Mouse (Mus musculus) MEL (cell line): ENCODE data around the gene Dhx35. TPM values are rescaled to one million over a fixed set of nuclear protein-coding genes. Genes with fewer than 3 reads are reported as not detected.

Experiments
- DNase-seq: peaks from one replicate; pipeline ENCODE4 v3.0.0; 2011; ENCODE audit warnings: low read depth, low spot score
- H3K27ac ChIP-seq: 2 replicates; pipeline ENCODE4 v1.5.1; 2012; ENCODE audit warnings: low read depth, mild to moderate bottlenecking, control low read depth, low read length, moderate library complexity; ENCODE audit not compliant: control insufficient read depth
- H3K27me3 ChIP-seq, 2 experiments: fragments of 150-350 bp in 1 of 2; sonication (generic) in 1 of 2; 2 replicates each; pipeline ENCODE4 v1.6.1; 2012; ENCODE audit warnings: low read length in 2 of 2, mild to moderate bottlenecking in 2 of 2, improper control_type of control experiment in 1 of 2, moderate library complexity in 1 of 2; ENCODE audit not compliant: insufficient read depth in 2 of 2, control insufficient read depth in 1 of 2
- H3K36me3 ChIP-seq, 2 experiments: 2 replicates each; pipeline ENCODE4 v1.6.1; 2012 to 2014; ENCODE audit warnings: low read length in 2 of 2, improper control_type of control experiment in 1 of 2, inconsistent platforms in 1 of 2, mild to moderate bottlenecking in 1 of 2; ENCODE audit not compliant: insufficient read depth in 2 of 2, control insufficient read depth in 1 of 2
- H3K4me1 ChIP-seq, 2 experiments: fragments of 150-350 bp in 1 of 2; sonication (generic) in 1 of 2; 2 replicates each; pipeline ENCODE4 v1.6.1; 2012; ENCODE audit warnings: low read length in 2 of 2, improper control_type of control experiment in 1 of 2, mild to moderate bottlenecking in 1 of 2; ENCODE audit not compliant: insufficient read depth in 2 of 2, control insufficient read depth in 1 of 2
- H3K4me3 ChIP-seq, 2 experiments: fragments of 150-350 bp in 1 of 2; sonication (generic) in 1 of 2; 2 replicates each; pipeline ENCODE4 v1.5.1; 2012; ENCODE audit warnings: low read depth in 2 of 2, low read length in 2 of 2, mild to moderate bottlenecking in 2 of 2, moderate library complexity in 2 of 2, control low read depth in 1 of 2, improper control_type of control experiment in 1 of 2; ENCODE audit not compliant: control insufficient read depth in 1 of 2, insufficient read depth in 1 of 2
- H3K79me2 ChIP-seq: 2 replicates; pipeline ENCODE4 v1.6.1; 2012; ENCODE audit warnings: mild to moderate bottlenecking, low read length, moderate library complexity; ENCODE audit not compliant: control insufficient read depth, poor library complexity, insufficient read depth
- H3K9ac ChIP-seq: 2 replicates; pipeline ENCODE4 v1.6.1; 2012; ENCODE audit warnings: low read depth, mild to moderate bottlenecking, control low read depth, low read length, moderate library complexity; ENCODE audit not compliant: control insufficient read depth, poor library complexity, severe bottlenecking
- H3K9me3 ChIP-seq: fragments of 150-350 bp; sonication (generic); replicated peaks from 2 replicates; pipeline ENCODE4 v1.6.1; 2012; ENCODE audit warnings: mild to moderate bottlenecking, low read length, improper control_type of control experiment, moderate library complexity; ENCODE audit not compliant: insufficient read depth
- CHD2 ChIP-seq: IDR thresholded peaks from 2 replicates; pipeline ENCODE4 v1.6.1; 2011; ENCODE audit warnings: low read length, improper control_type of control experiment
- CTCF ChIP-seq, 3 experiments: IDR thresholded peaks in 2 of 3; conservative IDR thresholded peaks in 1 of 3; 2 replicates each; pipeline ENCODE4 v1.5.1; 2011 to 2012; ENCODE audit warnings: low read length in 3 of 3, low read depth in 2 of 3, mild to moderate bottlenecking in 2 of 3, improper control_type of control experiment in 1 of 3, inconsistent platforms in 1 of 3, mixed read lengths in 1 of 3, moderate library complexity in 1 of 3; ENCODE audit not compliant: control insufficient read depth in 1 of 3, insufficient read depth in 1 of 3, poor library complexity in 1 of 3, severe bottlenecking in 1 of 3
- EP300 ChIP-seq, 2 experiments: IDR thresholded peaks; 2 replicates each; pipeline ENCODE4 v1.6.1; 2011; ENCODE audit warnings: improper control_type of control experiment in 2 of 2, low read length in 2 of 2, low read depth in 1 of 2, mild to moderate bottlenecking in 1 of 2
- GABPA ChIP-seq: IDR thresholded peaks from 2 replicates; pipeline ENCODE4 v1.6.1; 2012; ENCODE audit warnings: low read depth, mild to moderate bottlenecking, inconsistent platforms, low read length, improper control_type of control experiment, moderate library complexity
- HCFC1 ChIP-seq: IDR thresholded peaks from 2 replicates; pipeline ENCODE4 v1.6.1; 2012; ENCODE audit warnings: low read depth, mild to moderate bottlenecking, inconsistent platforms, low read length, improper control_type of control experiment, moderate library complexity
- JUND ChIP-seq: IDR thresholded peaks from 2 replicates; pipeline ENCODE4 v1.6.1; 2011; ENCODE audit warnings: low read depth, mild to moderate bottlenecking, improper control_type of control experiment, low read length
- KAT2A ChIP-seq: conservative IDR thresholded peaks from 2 replicates; pipeline ENCODE4 v1.6.1; 2012; ENCODE audit warnings: low read depth, low read length, improper control_type of control experiment, inconsistent platforms
- MAX ChIP-seq: IDR thresholded peaks from 2 replicates; pipeline ENCODE4 v1.6.1; 2011; ENCODE audit warnings: low read length, improper control_type of control experiment
- MAZ ChIP-seq: IDR thresholded peaks from 2 replicates; pipeline ENCODE4 v1.6.1; 2012; ENCODE audit warnings: low read depth, mild to moderate bottlenecking, inconsistent platforms, low read length, improper control_type of control experiment
- MXI1 ChIP-seq: IDR thresholded peaks from 2 replicates; pipeline ENCODE4 v1.6.1; 2011; ENCODE audit warnings: mild to moderate bottlenecking, low read depth, low read length, improper control_type of control experiment
- MYC ChIP-seq: IDR thresholded peaks from 2 replicates; pipeline ENCODE4 v1.6.1; 2011; ENCODE audit warnings: low read depth, mild to moderate bottlenecking, low read length, improper control_type of control experiment, moderate library complexity
- POLR2AphosphoS2 ChIP-seq: IDR thresholded peaks from 2 replicates; pipeline ENCODE4 v1.6.1; 2011; ENCODE audit warnings: low read length, improper control_type of control experiment
- POLR2AphosphoS5 ChIP-seq: IDR thresholded peaks from 2 replicates; pipeline ENCODE4 v1.6.1; 2012; ENCODE audit warnings: low read depth, borderline replicate concordance, mild to moderate bottlenecking, inconsistent platforms, low read length, moderate library complexity, mixed read lengths
- RAD21 ChIP-seq: IDR thresholded peaks from 2 replicates; pipeline ENCODE4 v1.6.1; 2011; ENCODE audit warnings: mild to moderate bottlenecking, low read depth, low read length, improper control_type of control experiment
- SIN3A ChIP-seq: IDR thresholded peaks from 2 replicates; pipeline ENCODE4 v1.6.1; 2012; ENCODE audit warnings: low read length, improper control_type of control experiment, inconsistent platforms
- SMC3 ChIP-seq: IDR thresholded peaks from 2 replicates; pipeline ENCODE4 v1.6.1; 2011; ENCODE audit warnings: low read depth, low read length, improper control_type of control experiment
- USF1 ChIP-seq: IDR thresholded peaks from 2 replicates; pipeline ENCODE4 v1.6.1; 2014; ENCODE audit warnings: low read depth, mild to moderate bottlenecking, inconsistent platforms, low read length, improper control_type of control experiment, moderate library complexity
- USF2 ChIP-seq, 2 experiments: IDR thresholded peaks; 2 replicates each; pipeline ENCODE4 v1.6.1; 2011 to 2012; ENCODE audit warnings: improper control_type of control experiment in 2 of 2, low read length in 2 of 2, borderline replicate concordance in 1 of 2, inconsistent platforms in 1 of 2, low read depth in 1 of 2, mild to moderate bottlenecking in 1 of 2; ENCODE audit not compliant: insufficient read depth in 1 of 2
- ZKSCAN1 ChIP-seq: IDR thresholded peaks from 2 replicates; pipeline ENCODE4 v1.6.1; 2012; ENCODE audit warnings: low read depth, mild to moderate bottlenecking, inconsistent platforms, low read length, improper control_type of control experiment, moderate library complexity
- ZMIZ1 ChIP-seq: IDR thresholded peaks from 2 replicates; pipeline ENCODE4 v1.6.1; 2012; ENCODE audit warnings: low read depth, mild to moderate bottlenecking, inconsistent platforms, low read length, improper control_type of control experiment, moderate library complexity
- polyA plus RNA-seq, 2 experiments: library from polyadenylated mRNA; stranded (reverse) in 1 of 2; unstranded in 1 of 2; fragments of >175 nt in 1 of 2; fragments of >200 nt in 1 of 2; gene quantifications; 2 replicates each; pipeline versions ENCODE4 v1.2.1 to v1.2.4; 2012; ENCODE audit warnings: low replicate concordance in 2 of 2, low read depth in 1 of 2; ENCODE audit not compliant: insufficient read length in 2 of 2, insufficient read depth in 1 of 2, missing spikeins in 1 of 2
- total RNA-seq: library from RNA; depleted of rRNA; stranded (reverse); fragments of 300-350 nt; gene quantifications from 2 replicates; pipeline ENCODE4 v1.2.3, GENCODE M21; 2012

Dhx35 gene
- total and polyA plus RNA-seq, 3 experiments, result 18.5 to 23.6 TPM; not detected in 1

DNA sequence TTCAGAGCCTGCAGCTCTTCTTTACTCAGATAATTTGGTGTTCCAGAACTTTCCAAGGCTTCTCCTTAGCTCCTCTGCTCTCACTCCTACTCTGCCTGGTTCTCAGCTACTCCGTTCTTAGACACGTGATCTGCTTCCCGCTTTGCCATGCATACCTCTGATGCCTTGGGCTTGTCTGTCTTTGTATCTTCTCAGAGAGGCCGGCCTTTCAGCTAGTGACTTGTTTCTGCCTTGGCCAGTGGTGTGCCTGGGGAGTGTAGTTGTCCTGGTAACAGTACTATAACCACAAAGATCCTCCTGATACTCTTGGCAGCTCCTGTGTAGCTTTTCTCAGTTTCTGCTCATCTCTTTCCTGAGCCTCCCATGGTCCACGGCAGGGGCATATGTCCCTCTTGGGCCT lies 38.6 kb downstream of the Dhx35 start:
- H3K27ac ChIP-seq, result no peak overlapping the region
- no peaks in the 10 kb centered on the region for H3K79me2 ChIP-seq
- no peak for DNase-seq
- H3K4me1 ChIP-seq, result no peaks in the 10 kb centered on the region
- H3K9me3 ChIP-seq, result no peaks in the 10 kb centered on the region
- TF ChIP-seq JUND, result no peak
- no peak for TF ChIP-seq MAX
- TF ChIP-seq POLR2AphosphoS5, result no peak
- no peak for TF ChIP-seq MXI1
- TF ChIP-seq SMC3, result no peak
- TF ChIP-seq KAT2A, result no peak
- no peak for TF ChIP-seq GABPA
- TF ChIP-seq ZMIZ1, result no peak
- no peak for TF ChIP-seq EP300 (IDR thresholded peaks at IDR 0.05; ENCODE audit: low read depth in 1 of 2, low read length in 2 of 2)
- TF ChIP-seq USF1, result no peak
- H3K4me3 ChIP-seq, result no peak overlapping the region
- H3K9ac ChIP-seq, result no peak overlapping the region
- H3K36me3 ChIP-seq, result peaks cover 0 to 1% of the 10 kb centered on the region in 2 experiments; a peak in 2 of 4 replicates
- no peaks in the 10 kb centered on the region for H3K27me3 ChIP-seq

DNA sequence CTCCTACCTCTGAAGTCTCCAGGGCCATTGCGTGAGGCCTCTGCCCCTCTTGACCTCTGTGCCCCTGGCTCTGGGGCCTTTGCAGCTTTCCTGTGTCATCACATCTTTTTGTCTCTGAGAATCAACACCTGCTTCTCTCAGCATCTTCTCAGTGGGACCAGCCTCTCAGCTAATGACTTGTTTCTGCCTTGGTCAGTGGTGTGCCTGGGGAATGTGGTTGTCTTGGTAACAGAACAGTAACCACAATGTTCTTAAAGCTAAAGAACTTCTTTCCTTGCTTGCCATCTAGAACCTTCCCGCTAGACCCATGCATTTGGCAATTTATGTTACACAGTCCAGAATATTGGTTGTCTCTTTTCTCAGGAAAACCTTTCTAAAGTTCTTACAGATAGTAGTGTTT lies 39.0 kb downstream of the Dhx35 start:
- H3K4me3 ChIP-seq, result no peak overlapping the region
- no peak overlapping the region for H3K9ac ChIP-seq
- no peaks in the 10 kb centered on the region for H3K4me1 ChIP-seq
- H3K79me2 ChIP-seq, result no peaks in the 10 kb centered on the region
- DNase-seq, result no peak
- peaks cover 0 to 1% of the 10 kb centered on the region in 2 experiments; a peak in 2 of 4 replicates for H3K36me3 ChIP-seq
- no peaks in the 10 kb centered on the region for H3K9me3 ChIP-seq
- no peak for TF ChIP-seq MAZ
- no peak for TF ChIP-seq POLR2AphosphoS2
- no peak for TF ChIP-seq MAX
- no peak for TF ChIP-seq KAT2A
- TF ChIP-seq HCFC1, result no peak
- no peak for TF ChIP-seq GABPA
- no peak for TF ChIP-seq CHD2
- TF ChIP-seq ZKSCAN1, result no peak
- no peak for TF ChIP-seq EP300 (IDR thresholded peaks at IDR 0.05; ENCODE audit: low read depth in 1 of 2, low read length in 2 of 2)
- no peaks in the 10 kb centered on the region for H3K27me3 ChIP-seq
- H3K27ac ChIP-seq, result no peak overlapping the region

DNA sequence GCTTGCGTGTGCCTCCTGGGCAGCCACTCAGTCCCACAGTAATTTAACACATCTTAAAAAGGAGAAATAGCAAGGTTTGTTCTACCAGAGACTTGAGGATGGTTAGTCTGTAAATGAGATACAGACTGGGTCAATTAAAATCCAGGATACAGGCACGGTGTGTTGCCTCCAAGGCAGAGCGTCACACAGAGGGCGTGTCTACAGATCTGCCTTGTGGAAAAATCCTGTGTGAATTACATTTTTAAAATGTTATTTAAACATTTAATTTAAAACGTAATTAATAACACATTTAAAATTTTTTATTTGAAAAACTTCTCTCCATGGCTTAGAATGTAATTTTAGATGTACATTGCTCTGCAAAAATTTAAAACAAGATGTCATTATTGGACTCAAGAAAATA lies 48.7 kb downstream of the Dhx35 start:
- TF ChIP-seq CTCF (IDR thresholded peaks at IDR 0.05 in 2 of 3, conservative IDR thresholded peaks at IDR 0.05 in 1 of 3; ENCODE audit: control insufficient read depth in 1 of 3, insufficient read depth in 1 of 3, low read depth in 2 of 3, low read length in 3 of 3, poor library complexity in 1 of 3, severe bottlenecking in 1 of 3), result no peak
- TF ChIP-seq USF2 (IDR thresholded peaks at IDR 0.05; ENCODE audit: borderline replicate concordance in 1 of 2, insufficient read depth in 1 of 2, low read depth in 1 of 2, low read length in 2 of 2), result no peak
- TF ChIP-seq RAD21, result no peak
- TF ChIP-seq SMC3, result no peak
- TF ChIP-seq SIN3A, result no peak
- TF ChIP-seq MYC, result no peak
- no peak for TF ChIP-seq MAX
- Histone ChIP-seq H3K27me3 (no peaks in the 10 kb centered on the region), H3K79me2 (no peaks in the 10 kb centered on the region), H3K4me3 (no peak overlapping the region), H3K4me1 (no peaks in the 10 kb centered on the region), H3K36me3 (no peaks in the 10 kb centered on the region; a peak in 1 of 4 replicates), H3K9me3 (no peaks in the 10 kb centered on the region), H3K27ac (no peak overlapping the region), H3K9ac (no peak overlapping the region)
- DNase-seq, result no peak
